Mouse (Mus musculus) lung, adult 2 months (tissue): Measurements from ENCODE around the gene Gm10600. TPM values are rescaled to one million over a fixed set of nuclear protein-coding genes. Genes with fewer than 3 reads are reported as not detected.
"Not testable (repeated sequence)": the region's sequence is repeated elsewhere in the genome, so short reads cannot be mapped to it uniquely, and the experiment has no call there.

Source experiments
- DNase-seq: peaks from one replicate; pipeline ENCODE4 v3.0.0; 2022
- H3K4me1 ChIP-seq: fragments of 200-500 bp; 2 replicates; pipeline ENCODE4 v1.6.1; 2011; ENCODE audit warnings: low read length; ENCODE audit not compliant: control insufficient read depth, insufficient read depth
- H3K4me3 ChIP-seq: fragments of 200-500 bp; replicated peaks from 2 replicates; pipeline ENCODE3; 2011; ENCODE audit warnings: low read depth, mild to moderate bottlenecking, control low read depth, low read length; ENCODE audit errors: extremely low read depth
- WGBS: fragments of 180-500 bp; shearing (Covaris S2); methylation state at CpG from one replicate; pipeline ENCODE4 v1.1.7; 2018; 5-methylcytosine and 5-hydroxymethylcytosine counted together
- polyA plus RNA-seq: library from polyadenylated mRNA; depleted of rRNA; stranded (reverse); fragments of >200 nt; gene quantifications from 2 replicates; pipeline ENCODE4 v1.2.3, GENCODE M21; 2012; rRNA removed

The Gm10600 gene
- not detected in 2 replicates for polyA plus RNA-seq

DNA sequence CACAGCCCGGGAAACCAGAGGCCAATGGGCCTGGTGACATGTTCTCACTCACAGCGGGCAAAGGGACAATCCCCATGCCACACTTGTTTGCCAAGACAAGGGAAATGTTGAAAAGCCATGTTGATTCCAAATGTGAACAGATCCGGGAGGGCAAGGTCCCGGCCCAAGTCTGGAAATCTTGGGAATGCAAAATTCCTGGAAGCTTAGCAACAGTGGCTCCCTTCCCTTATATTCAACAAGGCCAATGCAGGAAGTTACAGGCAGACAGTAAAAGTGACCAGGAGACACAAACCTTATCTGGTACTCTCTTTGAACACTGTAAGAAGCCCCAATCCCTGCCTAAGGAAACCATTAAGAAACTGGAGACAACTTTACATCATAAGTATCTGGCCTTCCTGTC is at the start of gene Gm10600:
Gene Gm10600, plus strand, starts transcription at position 301 of the 400 bp plus-strand sequence.
- not testable (repeated sequence) for DNase-seq, H3K4me3 ChIP-seq, H3K4me1 ChIP-seq
- no CpG with 5 or more reads among the region's 4 CpGs for WGBS

DNA sequence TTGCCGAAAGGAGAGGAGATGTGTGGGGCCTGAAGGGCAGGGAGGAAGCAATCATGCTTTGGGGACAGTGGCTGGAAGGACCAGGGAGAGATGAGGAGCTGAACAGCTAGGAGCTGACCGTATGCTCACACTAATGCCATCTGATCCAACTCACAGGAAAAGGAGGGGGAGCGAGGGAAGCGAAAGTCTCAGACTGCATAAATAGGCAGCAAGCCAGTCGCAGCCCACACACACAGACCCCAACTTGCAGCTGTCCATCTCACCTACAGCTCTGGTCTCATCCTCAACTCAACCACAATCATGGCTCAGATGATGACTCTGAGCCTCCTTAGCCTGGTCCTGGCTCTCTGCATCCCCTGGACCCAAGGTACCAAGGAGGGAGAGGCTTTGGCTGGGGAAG is 15.0 kb downstream of the Gm10600 start, which contains the start of gene Ccl21b:
Gene Ccl21b, plus strand, starts transcription at position 301 of the 400 bp plus-strand sequence.
- not testable (repeated sequence) for H3K4me1 ChIP-seq, DNase-seq, H3K4me3 ChIP-seq
- WGBS, result no CpG with 5 or more reads among the region's 5 CpGs

Other genes starting within 250 kb of the Gm10600 start
- 0.12 TPM in 1 of 2 replicates, not detected in the other for gene Gm21093, start 205.9 kb upstream of the Gm10600 start, polyA plus RNA-seq
- not detected in 2 replicates for gene Gm3893, start 149.4 kb upstream of the Gm10600 start, polyA plus RNA-seq
- not detected in 2 replicates for gene Gm13304, start 125.8 kb upstream of the Gm10600 start, polyA plus RNA-seq
- gene Gm13306, start 87.2 kb upstream of the Gm10600 start, polyA plus RNA-seq, result not detected in 2 replicates
- gene Gm13305, start 72.0 kb upstream of the Gm10600 start, polyA plus RNA-seq, result 0.15 and 0.63 TPM in 2 replicates
- gene Ccl21b, start 15.1 kb downstream of the Gm10600 start, polyA plus RNA-seq, result 4.7 and 12.9 TPM in 2 replicates
- gene Gm21953, start 53.6 kb downstream of the Gm10600 start, polyA plus RNA-seq, result not detected in 2 replicates
- not detected in 2 replicates for gene Fam205a3, start 77.7 kb downstream of the Gm10600 start, polyA plus RNA-seq
- not detected in 2 replicates for gene Gm21586, start 198.7 kb downstream of the Gm10600 start, polyA plus RNA-seq
- gene Gm2163, start 226.1 kb downstream of the Gm10600 start, polyA plus RNA-seq, result 0.06 and 0.13 TPM in 2 replicates